Mouse (Mus musculus) urinary bladder, postnatal 4 days (tissue): Measurements from ENCODE around the gene BC049352.

ENCODE experiments used
- DNase-seq, 2 experiments: peaks; one replicate each; pipeline ENCODE4 v3.0.0; 2021 to 2022; ENCODE audit warnings: low spot score in 2 of 2

Gene BC049352

GRCm38 (mm10) chr9:45299231-45300006, 117.6 kb downstream of the BC049352 start:
- no peak for DNase-seq
